9 mouse cellular contexts compared by ENCODE assay signal in genomic region chr1:93072279-93072865, GRCm38 (mm10). TPM values are rescaled to one million over a fixed set of nuclear protein-coding genes. Genes with fewer than 3 reads are reported as not detected.
DNase-seq lines count a peak whose midpoint lies in the region; ATAC-seq lines count a peak whose summit lies in the region.
"Had no signal": no experiment of that assay in that cellular context is flagged by ENCODE, and none has a peak within 500 bp of the region (broad histone marks: within the 10 kb centered on the region; RNA-seq: fewer than 3 reads in every experiment).

No protein-coding gene starts in this region.

- H3K27ac ChIP-seq in macrophage, result peak overlapping the region; percentile 51; the same call in 1 of the 2 replicates
- H3K27ac ChIP-seq in midbrain, embryonic 16.5 days (ENCODE audit: low read length), result no peak overlapping the region
- H3K27ac ChIP-seq: midbrain, embryonic 12.5 days had no signal

- DNase-seq in embryo, embryonic 10 days (ENCODE audit: low spot score), result peak; percentile 39
- no peak for DNase-seq in embryo, embryonic 10.5 days (ENCODE audit: low spot score)
- DNase-seq in left cerebral cortex, postnatal 4 days, result peak; percentile 40
- no peak for DNase-seq in left cerebral cortex, postnatal 10 days (ENCODE audit: extremely low spot score in 1 of 2, low spot score in 2 of 2)
- DNase-seq in brain, adult 2 months (ENCODE audit: low read depth, low spot score), result peak; percentile 48
- DNase-seq in left cerebral cortex, postnatal 25 days (ENCODE audit: low spot score in 2 of 2), result no peak

- H3K4me3 ChIP-seq in macrophage (ENCODE audit: inconsistent target), result no peak overlapping the region
- no peak overlapping the region for H3K4me3 ChIP-seq in midbrain, embryonic 16.5 days (ENCODE audit: low read depth, low read length)
- H3K4me3 ChIP-seq: midbrain, embryonic 12.5 days had no signal

- no peaks in the 10 kb centered on the region for H3K36me3 ChIP-seq in macrophage (ENCODE audit: inconsistent target)
- H3K36me3 ChIP-seq in midbrain, embryonic 16.5 days (ENCODE audit: control insufficient read depth, insufficient read depth, low read length), result peaks cover 68% of the 10 kb centered on the region

- no peaks in the 10 kb centered on the region for H3K27me3 ChIP-seq in midbrain, embryonic 16.5 days (ENCODE audit: control insufficient read depth, insufficient read depth, low read depth, low read length)
- H3K27me3 ChIP-seq: midbrain, embryonic 12.5 days had no signal

- no peaks in the 10 kb centered on the region for H3K4me1 ChIP-seq in midbrain, embryonic 16.5 days (ENCODE audit: control insufficient read depth, insufficient read depth, low read length)
- H3K4me1 ChIP-seq: midbrain, embryonic 12.5 days had no signal

- H3K9me3 ChIP-seq in midbrain, embryonic 16.5 days (replicated peaks; ENCODE audit: control insufficient read depth, low read length, poor library complexity, severe bottlenecking), result no peaks in the 10 kb centered on the region
- H3K9me3 ChIP-seq: midbrain, embryonic 12.5 days had no signal

- no peaks in the 10 kb centered on the region for H3K79me2 ChIP-seq in macrophage (ENCODE audit: inconsistent target)

- WGBS in macrophage (ENCODE audit: missing documents), result 83% methylated on average over 2 of the region's 2 CpGs
- 83% methylated on average over 2 of the region's 2 CpGs for WGBS in midbrain, embryonic 16.5 days

- H3K4me2 ChIP-seq in midbrain, embryonic 16.5 days (ENCODE audit: low read length), result no peak overlapping the region
- H3K4me2 ChIP-seq: midbrain, embryonic 12.5 days had no signal

- intact Hi-C loops in left cerebral cortex, postnatal 4 days (cut with DNase I), result no loop called here
- intact Hi-C loops in left cerebral cortex, postnatal 10 days (cut with DNase I), result no loop called here
- intact Hi-C loops in left cerebral cortex, postnatal 25 days (cut with DNase I), result no loop called here

- no peak for ATAC-seq in midbrain, embryonic 16.5 days

- no peak overlapping the region for H3K9ac ChIP-seq in midbrain, embryonic 16.5 days (ENCODE audit: low read depth, low read length)
- H3K9ac ChIP-seq: midbrain, embryonic 12.5 days had no signal

RNA-seq across cellular contexts. Expression of gene Kif1a, which starts 29.4 kb away (rescaled TPM):
- total RNA-seq in left cerebral cortex, postnatal 4 days (2021), result 100 to 1,000 TPM; 715 to 768 TPM
- 100 to 1,000 TPM; 908 to 919 TPM for total RNA-seq in left cerebral cortex, postnatal 10 days (2021)
- total RNA-seq in macrophage (2018; cell fraction: chromatin; rRNA removed), result 1 to 10 TPM in 25 of 26 experiments, under 1 TPM in 1; 1.00 to 7.3 (median 2.5) TPM
- total RNA-seq in macrophage (2018; cell fraction: cytosol; rRNA removed), result under 1 TPM; 0.26 to 0.88 (median 0.47) TPM
- total RNA-seq in macrophage (2018; cell fraction: nucleus; rRNA removed), result 1 to 10 TPM in 12 of 26 experiments, under 1 TPM in 14; 0.34 to 4.8 (median 0.98) TPM
- polyA plus RNA-seq in macrophage (2018), result 0.25 to 2.8 TPM (median 0.27 TPM) in 3 replicates
- 100 to 1,000 TPM; 724 to 739 TPM for total RNA-seq in left cerebral cortex, postnatal 25 days (2021)
- 514 and 519 TPM in 2 replicates for polyA plus RNA-seq in midbrain, embryonic 16.5 days (2015; fragmentation: Nextera tagmentation; extraction: Ambion mirVana)

Comparison
In these comparisons a context has a peak if more than half of its experiments do, and no peak if none do; other contexts are left out.
1. DNase-seq: peak in embryo, embryonic 10 days (single experiment), left cerebral cortex, postnatal 4 days (single experiment) and brain, adult 2 months (single experiment); none in embryo, embryonic 10.5 days (single experiment), left cerebral cortex, postnatal 10 days (0 of 2) and left cerebral cortex, postnatal 25 days (0 of 2).